Mouse (Mus musculus) natural killer cell, adult 2 months (primary cell): ENCODE measurements at regions not wholly inside any gene's neighbourhood (a gene's known extent, or its start where the extent isn't known, plus 50 kb on each side); places are given as distances from the start of the nearest gene placed in this dataset.

Experiments
- DNase-seq, 2 experiments: peaks; one replicate each; pipeline ENCODE4 v3.0.0; 2022; ENCODE audit warnings: low spot score in 2 of 2

- DNase-seq = no peak
Measured at GRCm38 (mm10) chr10:118706020-118706419, 164.0 kb downstream of the Dyrk2 start.

- DNase-seq = peak; percentile 11 to 18
Measured at GRCm38 (mm10) chr10:118709718-118710117, 160.3 kb downstream of the Dyrk2 start.

GRCm38 (mm10) chr10:118711529-118711928, 158.5 kb downstream of the Dyrk2 start:
- DNase-seq = no peak

- DNase-seq = no peak
Measured at GRCm38 (mm10) chr10:118711951-118712350, 158.1 kb downstream of the Dyrk2 start.

GRCm38 (mm10) chr10:118712951-118713350, 157.1 kb downstream of the Dyrk2 start:
- peak in 1 of 2 experiments; percentile 18 for DNase-seq

- peak; percentile 25 to 26 for DNase-seq
Measured at GRCm38 (mm10) chr10:118714179-118714581, 155.8 kb downstream of the Dyrk2 start.

- DNase-seq = no peak
Measured at GRCm38 (mm10) chr10:118714595-118714994, 155.4 kb downstream of the Dyrk2 start.

- no peak for DNase-seq
Measured at GRCm38 (mm10) chr10:118720630-118721029, 149.4 kb downstream of the Dyrk2 start.

- no peak for DNase-seq
Measured at GRCm38 (mm10) chr10:118722132-118722551, 147.9 kb downstream of the Dyrk2 start.

GRCm38 (mm10) chr10:118722671-118723070, 147.3 kb downstream of the Dyrk2 start:
- no peak for DNase-seq

- no peak for DNase-seq
Measured at GRCm38 (mm10) chr10:118736093-118736492, 133.9 kb downstream of the Dyrk2 start.

- DNase-seq = no peak
Measured at GRCm38 (mm10) chr10:118737064-118737463, 132.9 kb downstream of the Dyrk2 start.

- no peak for DNase-seq
Measured at GRCm38 (mm10) chr10:118739849-118740481, 130.0 kb downstream of the Dyrk2 start.

- DNase-seq = no peak
Measured at GRCm38 (mm10) chr10:118743831-118744230, 126.2 kb downstream of the Dyrk2 start.

- no peak for DNase-seq
Measured at GRCm38 (mm10) chr10:118746719-118747395, 123.2 kb downstream of the Dyrk2 start.

GRCm38 (mm10) chr10:118749039-118749438, 121.0 kb downstream of the Dyrk2 start:
- DNase-seq = no peak

GRCm38 (mm10) chr10:118749756-118750155, 120.3 kb downstream of the Dyrk2 start:
- no peak for DNase-seq

GRCm38 (mm10) chr10:118751110-118751509, 118.9 kb downstream of the Dyrk2 start:
- DNase-seq = no peak

GRCm38 (mm10) chr10:118753061-118753775, 116.8 kb downstream of the Dyrk2 start:
- no peak for DNase-seq

- no peak for DNase-seq
Measured at GRCm38 (mm10) chr10:118754791-118755190, 115.2 kb downstream of the Dyrk2 start.

- DNase-seq = no peak
Measured at GRCm38 (mm10) chr10:118758825-118759471, 111.1 kb downstream of the Dyrk2 start.

- DNase-seq = no peak
Measured at GRCm38 (mm10) chr10:118760441-118760840, 109.6 kb downstream of the Dyrk2 start.
